Mouse (Mus musculus) lung, postnatal 0 days (tissue): ENCODE measurements at regions not wholly inside any gene's neighbourhood (a gene's known extent, or its start where the extent isn't known, plus 50 kb on each side); places are given as distances from the start of the nearest gene placed in this dataset.

Experiments used
- CTCF ChIP-seq: IDR thresholded peaks from 2 replicates; pipeline ENCODE4 v1.5.1; 2016; ENCODE audit warnings: antibody characterized with exemption, mild to moderate bottlenecking
- EP300 ChIP-seq: IDR thresholded peaks from 2 replicates; pipeline ENCODE4 v1.6.1; 2016; ENCODE audit warnings: antibody characterized with exemption, mild to moderate bottlenecking, control low read depth

- TF ChIP-seq CTCF (no peak), EP300 (no peak)
These were observed 263.0 kb downstream of the Eipr1 start for GRCm38 (mm10) chr12:29014601-29015000.
